Mouse (Mus musculus) common myeloid progenitor, adult 5-6 weeks (primary cell): Measurements from ENCODE around the gene E330017A01Rik. TPM values are rescaled to one million over a fixed set of nuclear protein-coding genes. Genes with fewer than 3 reads are reported as not detected.

Source experiments
- ATAC-seq: replicated peaks from 2 replicates; pipeline ENCODE4 v1.8.0; 2016; ENCODE audit warnings: low read depth, mild to moderate bottlenecking, moderate TSS enrichment, inconsistent platforms; ENCODE audit not compliant: poor library complexity, severe bottlenecking
- total RNA-seq: library from RNA; stranded (forward); fragments of 200-1000, 187-1606 nt; gene quantifications from 2 replicates; pipeline ENCODE4 v1.2.3, GENCODE M21; 2017

The E330017A01Rik gene
- total RNA-seq, 1 experiment from 2014 or later = not detected

DNA sequence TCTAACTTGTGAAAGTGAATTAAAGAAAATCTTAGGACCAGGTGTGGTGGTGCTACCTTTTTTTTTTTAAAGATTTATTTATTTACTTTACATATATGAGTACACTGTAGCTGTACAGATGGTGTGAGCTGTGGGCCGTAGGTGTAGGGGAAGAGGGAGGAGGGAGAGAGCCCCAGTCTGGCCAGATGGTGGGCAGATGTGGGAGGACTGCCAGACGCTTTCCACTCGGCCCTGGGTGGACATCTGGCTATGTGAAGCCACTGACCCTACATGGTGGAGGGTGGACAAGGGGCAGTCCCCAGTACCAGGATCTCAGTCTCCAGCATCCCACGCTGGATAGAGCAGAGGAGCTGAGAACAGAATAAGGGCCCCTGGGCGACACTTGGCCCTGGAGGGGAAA, 31.4 kb downstream of the E330017A01Rik start:
- ATAC-seq = no peak

- peak; percentile 94 for ATAC-seq
These were observed 33.9 kb downstream of the E330017A01Rik start for GRCm38 (mm10) chr16:58604680-58605079.

DNA sequence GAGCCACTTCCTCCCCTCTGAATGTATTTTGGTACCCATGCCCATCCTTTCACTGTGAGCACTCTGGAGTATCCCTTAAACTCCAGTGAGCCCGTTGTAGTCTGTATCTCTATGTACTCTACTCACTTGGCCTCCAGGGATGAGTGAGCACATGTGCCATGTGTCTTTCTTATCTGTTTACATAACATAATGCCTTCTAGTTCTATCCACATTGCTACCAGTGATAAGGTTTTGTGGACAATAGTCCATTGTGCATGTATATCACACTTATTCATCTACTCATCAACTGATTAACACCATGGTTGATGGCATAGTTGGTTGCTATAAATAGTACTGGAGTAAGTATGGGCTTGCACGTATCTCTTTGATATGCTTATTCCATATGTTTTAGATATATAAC, 34.7 kb downstream of the E330017A01Rik start:
- no peak for ATAC-seq

DNA sequence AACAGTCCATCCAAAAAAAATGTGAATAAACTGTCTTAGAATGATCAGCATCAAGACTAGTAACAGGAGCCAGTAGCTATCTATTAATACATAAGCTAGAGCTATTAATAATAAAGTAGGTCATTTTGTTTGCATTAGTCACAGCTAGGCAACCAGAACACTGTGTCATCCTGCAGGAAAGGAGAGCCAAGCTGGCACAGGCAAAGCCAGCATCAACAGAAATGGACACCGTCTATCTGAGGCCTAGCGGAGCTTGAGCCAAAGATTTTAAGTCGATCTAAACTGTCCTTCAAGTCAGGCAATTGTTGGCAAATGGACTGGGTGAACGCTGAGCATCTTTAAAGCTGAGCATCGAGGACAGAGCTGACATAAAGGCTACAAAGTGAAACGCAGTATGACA, 37.7 kb downstream of the E330017A01Rik start:
- no peak for ATAC-seq

DNA sequence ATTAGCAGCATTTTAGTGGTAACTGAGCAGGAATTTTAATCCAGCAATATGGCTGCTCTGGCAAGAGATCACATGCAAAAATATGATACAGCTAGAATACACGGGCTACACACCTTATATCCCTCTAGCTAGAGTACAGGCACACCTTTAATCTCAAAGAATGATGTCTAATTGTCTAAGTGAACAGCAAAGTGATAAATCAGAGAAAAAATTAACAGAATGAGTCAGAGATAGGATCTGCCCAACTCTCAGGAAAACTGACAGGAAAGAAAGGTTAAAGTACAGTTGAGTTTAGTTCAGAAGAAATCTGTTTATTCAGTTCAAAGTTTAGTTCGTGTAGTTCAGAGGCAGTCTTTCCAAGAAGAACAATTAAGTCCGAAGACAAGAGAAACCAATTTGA, 47.2 kb downstream of the E330017A01Rik start:
- ATAC-seq = no peak

GRCm38 (mm10) chr16:58589444-58589843, 49.1 kb downstream of the E330017A01Rik start:
- no peak for ATAC-seq

Other genes with a start within 250 kb of the E330017A01Rik start
- 1.0 and 1.2 TPM in 2 replicates for gene Dcbld2, start 230.3 kb downstream of the E330017A01Rik start, total RNA-seq
- 18.1 and 38.7 TPM in 2 replicates for gene St3gal6, start 114.5 kb downstream of the E330017A01Rik start, total RNA-seq
- gene Gm813, start 21.8 kb downstream of the E330017A01Rik start, total RNA-seq = not detected in 2 replicates
- gene Cpox, start 31.6 kb upstream of the E330017A01Rik start, total RNA-seq = 57.3 and 76.1 TPM in 2 replicates
- gene Gpr15, start 80.3 kb upstream of the E330017A01Rik start, total RNA-seq = not detected in 2 replicates
- gene Cldnd1, start 89.2 kb upstream of the E330017A01Rik start, total RNA-seq = 24.0 TPM in 2 replicates
- gene Olfr172, start 124.4 kb upstream of the E330017A01Rik start, total RNA-seq = not detected in 2 replicates
- gene Olfr173, start 161.5 kb upstream of the E330017A01Rik start, total RNA-seq = not detected in 2 replicates
- gene Olfr175-ps1, start 188.0 kb upstream of the E330017A01Rik start, total RNA-seq = not detected in 2 replicates
- gene Olfr177, start 236.0 kb upstream of the E330017A01Rik start, total RNA-seq = not detected in 2 replicates